Mouse (Mus musculus) intestine, embryonic 16.5 days (tissue): Measurements from ENCODE around the gene Add3. TPM values are rescaled to one million over a fixed set of nuclear protein-coding genes. Genes with fewer than 3 reads are reported as not detected.

ENCODE experiments used
- ATAC-seq: fragments of 200-750 bp; cut with Nextera tagmentation; 2 replicates; pipeline ENCODE4 v1.8.0; 2017; ENCODE audit warnings: moderate TSS enrichment, moderate library complexity
- H3K27ac ChIP-seq: fragments of 300-500 bp; sonication (generic); 2 replicates; pipeline ENCODE4 v1.5.1; 2014; ENCODE audit warnings: mild to moderate bottlenecking, low read length
- H3K27me3 ChIP-seq: fragments of 300-500 bp; sonication (generic); replicated peaks from 2 replicates; pipeline ENCODE4 v1.6.1; 2014; ENCODE audit warnings: low read length, control low read depth, mixed read lengths; ENCODE audit not compliant: control insufficient read depth, insufficient read depth
- H3K36me3 ChIP-seq: fragments of 300-500 bp; sonication (generic); 2 replicates; pipeline ENCODE4 v1.6.1; 2014; ENCODE audit warnings: low read length, control low read depth; ENCODE audit not compliant: control insufficient read depth, insufficient read depth
- H3K4me1 ChIP-seq: fragments of 300-500 bp; sonication (generic); 2 replicates; pipeline ENCODE4 v1.6.1; 2014; ENCODE audit warnings: low read length, control low read depth, mixed read lengths; ENCODE audit not compliant: control insufficient read depth, insufficient read depth
- H3K4me2 ChIP-seq: fragments of 300-500 bp; sonication (generic); 2 replicates; pipeline ENCODE4 v1.6.1; 2014; ENCODE audit warnings: low read depth, low read length, control low read depth
- H3K4me3 ChIP-seq: fragments of 300-500 bp; sonication (generic); 2 replicates; pipeline ENCODE4 v1.5.1; 2014; ENCODE audit warnings: mild to moderate bottlenecking, low read length
- H3K9ac ChIP-seq: fragments of 300-500 bp; sonication (generic); 2 replicates; pipeline ENCODE4 v1.6.1; 2014; ENCODE audit warnings: low read depth, low read length
- H3K9me3 ChIP-seq: fragments of 300-500 bp; sonication (generic); 2 replicates; pipeline ENCODE4 v1.6.1; 2016; ENCODE audit warnings: low read length, control low read depth; ENCODE audit not compliant: control insufficient read depth
- WGBS: fragments of 180-500 bp; shearing (Covaris S2); extraction: QIAGEN DNeasy Blood & Tissue Kit; methylation state at CpG from one replicate; pipeline ENCODE4 v1.1.7; 2014; 5-methylcytosine and 5-hydroxymethylcytosine counted together
- polyA plus RNA-seq: library from polyadenylated mRNA; unstranded; fragments of >200 nt; fragmentation: Nextera tagmentation; extraction: Ambion mirVana; gene quantifications from 2 replicates; pipeline ENCODE4 v1.2.1, GENCODE M21; 2015

Gene Add3
- polyA plus RNA-seq, 1 experiment from 2014 or later = 120 TPM

- H3K27me3 ChIP-seq = no peaks in the 10 kb centered on the region
- H3K4me1 ChIP-seq = peaks cover 16% of the 10 kb centered on the region
- no peak overlapping the region for H3K27ac ChIP-seq
- no peak for ATAC-seq
- H3K9me3 ChIP-seq = 0 out of 2 replicates have a peak, but pooled peaks cover 4% of the 10 kb centered on the region
- no peak overlapping the region for H3K4me3 ChIP-seq
- 73% methylated on average over 4 of the region's 4 CpGs for WGBS
- no peak overlapping the region for H3K9ac ChIP-seq
- no peaks in the 10 kb centered on the region for H3K36me3 ChIP-seq
- H3K4me2 ChIP-seq = no peak overlapping the region
Measured at GRCm38 (mm10) chr19:53176518-53176917, 36.3 kb downstream of the Add3 start.

DNA sequence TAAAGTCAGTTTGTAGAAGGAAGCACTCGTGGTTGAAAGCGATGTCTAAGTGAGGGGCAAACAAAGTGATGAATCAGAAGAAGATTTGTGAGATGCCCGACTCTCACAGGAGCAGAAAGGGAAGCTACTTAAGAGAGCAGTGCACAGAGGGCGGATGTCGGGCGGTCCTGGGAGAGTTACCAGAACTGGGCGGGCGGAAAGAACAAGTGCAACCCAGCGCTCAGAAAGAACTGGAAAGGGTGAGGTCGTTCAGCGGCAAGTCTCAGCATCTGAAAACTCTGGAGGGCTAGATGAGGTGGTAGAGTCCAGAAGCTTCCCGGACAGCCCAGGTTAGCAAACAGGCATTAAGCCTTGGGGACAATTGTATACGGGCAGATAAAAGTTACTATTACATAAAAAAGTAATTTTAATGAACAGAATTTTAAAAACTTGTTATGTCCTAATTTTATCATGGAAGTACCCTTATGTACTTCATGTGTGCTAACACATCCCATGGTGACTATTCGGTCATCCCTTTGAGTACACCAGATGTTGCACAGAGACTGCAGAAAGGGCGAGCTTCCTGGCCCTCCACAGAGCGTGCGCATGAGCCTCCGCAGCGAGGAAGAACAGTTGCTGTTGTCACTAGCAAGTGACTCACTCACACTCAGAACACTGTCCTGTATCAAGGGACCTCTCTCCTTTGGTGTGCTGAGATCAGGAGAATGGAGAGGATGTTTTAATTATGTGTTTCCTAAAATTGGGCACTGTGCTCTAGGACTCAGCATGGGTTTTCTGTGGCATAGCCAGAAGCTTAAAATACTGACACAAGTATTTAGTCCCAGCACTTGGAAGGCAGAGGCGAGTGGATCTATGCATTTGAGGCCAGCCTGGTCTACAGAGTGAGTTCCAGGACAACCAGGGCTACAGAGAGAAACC is 38.6 kb downstream of the Add3 start:
- no peak overlapping the region for H3K9ac ChIP-seq
- no peaks in the 10 kb centered on the region for H3K36me3 ChIP-seq
- WGBS = 92% methylated on average over 20 of the region's 20 CpGs
- H3K4me2 ChIP-seq = no peak overlapping the region
- no peak overlapping the region for H3K4me3 ChIP-seq
- H3K27ac ChIP-seq = no peak overlapping the region
- no peaks in the 10 kb centered on the region for H3K27me3 ChIP-seq
- 0 out of 2 replicates have a peak, but pooled peaks cover 4% of the 10 kb centered on the region for H3K9me3 ChIP-seq
- H3K4me1 ChIP-seq = peaks cover 35% of the 10 kb centered on the region
- no peak for ATAC-seq

- peak overlapping the region; percentile 43 for H3K27ac ChIP-seq
- H3K9ac ChIP-seq = peak overlapping the region; percentile 16; the same call in 1 of the 2 replicates
- no peaks in the 10 kb centered on the region for H3K36me3 ChIP-seq
- no peak overlapping the region for H3K4me3 ChIP-seq
- no peak overlapping the region for H3K4me2 ChIP-seq
- no peaks in the 10 kb centered on the region for H3K27me3 ChIP-seq
- no peak for ATAC-seq
- H3K4me1 ChIP-seq = peaks cover 47% of the 10 kb centered on the region
- H3K9me3 ChIP-seq = 0 out of 2 replicates have a peak, but pooled peaks cover 4% of the 10 kb centered on the region
- 73% methylated on average over 12 of the region's 12 CpGs for WGBS
Measured at GRCm38 (mm10) chr19:53180168-53180803, 40.0 kb downstream of the Add3 start.

GRCm38 (mm10) chr19:53181003-53181861 is 41.0 kb downstream of the Add3 start:
- Histone ChIP-seq H3K27me3 (no peaks in the 10 kb centered on the region), H3K36me3 (no peaks in the 10 kb centered on the region), H3K4me1 (peaks cover 51% of the 10 kb centered on the region), H3K4me3 (no peak overlapping the region), H3K4me2 (no peak overlapping the region), H3K27ac (peak overlapping the region; percentile 58), H3K9me3 (0 out of 2 replicates have a peak, but pooled peaks cover 4% of the 10 kb centered on the region), H3K9ac (no peak overlapping the region)
- peak; percentile 60 for ATAC-seq
- 57% methylated on average over 19 of the region's 19 CpGs for WGBS

GRCm38 (mm10) chr19:53183620-53184019 is 43.4 kb downstream of the Add3 start:
- no peak overlapping the region for H3K27ac ChIP-seq
- peaks cover 58% of the 10 kb centered on the region for H3K4me1 ChIP-seq
- no peak overlapping the region for H3K9ac ChIP-seq
- no peak overlapping the region for H3K4me2 ChIP-seq
- no peaks in the 10 kb centered on the region for H3K27me3 ChIP-seq
- ATAC-seq = no peak
- H3K9me3 ChIP-seq = 0 out of 2 replicates have a peak, but pooled peaks cover 1% of the 10 kb centered on the region
- 55% methylated on average over 9 of the region's 9 CpGs for WGBS
- no peaks in the 10 kb centered on the region for H3K36me3 ChIP-seq
- H3K4me3 ChIP-seq = no peak overlapping the region

- Histone ChIP-seq H3K4me1 (peaks cover 61% of the 10 kb centered on the region), H3K9ac (0 out of 2 replicates have a peak overlapping the region, but pooled peaks have one; percentile 11)
Measured at GRCm38 (mm10) chr19:53184216-53184615, 44.0 kb downstream of the Add3 start.

DNA sequence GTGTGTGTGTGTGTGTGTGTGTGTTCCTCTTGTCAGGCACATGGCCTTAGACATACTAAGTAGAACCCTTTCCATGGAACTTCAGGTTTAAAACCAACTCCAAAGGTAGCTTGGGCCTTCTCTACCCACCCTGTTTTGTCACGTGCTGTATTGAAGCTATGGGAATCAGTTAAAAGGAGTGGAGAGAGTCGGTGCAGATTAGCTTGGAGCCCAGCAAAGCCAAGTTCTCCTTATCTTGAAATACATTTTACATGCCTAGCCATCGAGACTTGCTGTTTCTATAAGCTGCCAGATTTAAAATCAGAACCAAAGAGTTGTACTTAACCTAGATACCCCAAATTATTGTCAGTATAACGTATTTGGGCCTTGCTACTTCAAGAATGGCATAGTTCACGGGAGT is 44.7 kb downstream of the Add3 start:
- Histone ChIP-seq H3K4me1 (peaks cover 61% of the 10 kb centered on the region), H3K9ac (no peak overlapping the region), H3K36me3 (no peaks in the 10 kb centered on the region), H3K4me2 (no peak overlapping the region), H3K27ac (peak overlapping the region; percentile 2; the same call in 1 of the 2 replicates), H3K4me3 (no peak overlapping the region), H3K9me3 (no peaks in the 10 kb centered on the region), H3K27me3 (no peaks in the 10 kb centered on the region)
- ATAC-seq = peak; percentile 32; the same call in 1 of the 2 replicates
- WGBS = 60% methylated on average over 5 of the region's 5 CpGs

More at GRCm38 (mm10) chr19:53184216-53184615, 44.0 kb downstream of the Add3 start:
- H3K27me3 ChIP-seq = no peaks in the 10 kb centered on the region
- peak overlapping the region; percentile 23; the same call in 1 of the 2 replicates for H3K4me2 ChIP-seq
- 34% methylated on average over 10 of the region's 10 CpGs for WGBS
- H3K36me3 ChIP-seq = no peaks in the 10 kb centered on the region
- H3K27ac ChIP-seq = peak overlapping the region; percentile 2
- H3K4me3 ChIP-seq = no peak overlapping the region
- no peak for ATAC-seq
- no peaks in the 10 kb centered on the region for H3K9me3 ChIP-seq

- Histone ChIP-seq H3K9ac (no peak overlapping the region), H3K4me2 (no peak overlapping the region), H3K27ac (0 out of 2 replicates have a peak overlapping the region, but pooled peaks have one; percentile 3), H3K9me3 (no peaks in the 10 kb centered on the region), H3K4me1 (peaks cover 58% of the 10 kb centered on the region), H3K4me3 (no peak overlapping the region), H3K27me3 (no peaks in the 10 kb centered on the region), H3K36me3 (no peaks in the 10 kb centered on the region)
- 44% methylated on average over 8 of the region's 8 CpGs for WGBS
- ATAC-seq = peak; percentile 79
Measured at GRCm38 (mm10) chr19:53185486-53186134, 45.4 kb downstream of the Add3 start.
